Mouse (Mus musculus) G1E-ER4 (cell line): ENCODE measurements around the gene Mrpl41. TPM values are rescaled to one million over a fixed set of nuclear protein-coding genes. Genes with fewer than 3 reads are reported as not detected.

Source experiments
- GATA1 ChIP-seq: IDR thresholded peaks from one replicate; pipeline ENCODE4 v1.8.0; 2012; ENCODE audit warnings: low read length, inconsistent platforms
- polyA plus RNA-seq: library from polyadenylated mRNA; stranded (reverse); fragments of >175 nt; gene quantifications from 2 replicates; pipeline ENCODE4 v1.2.3, GENCODE M21; 2012

Mrpl41 gene
- polyA plus RNA-seq: 27.3 and 76.2 TPM in 2 replicates

- TF ChIP-seq GATA1: no peak
These were observed at the start of gene Mrpl41 for GRCm38 (mm10) chr2:24974906-24975703. Gene Mrpl41, minus strand, starts transcription at chr2:24975098.

GRCm38 (mm10) chr2:25022678-25023077, 47.8 kb upstream of the Mrpl41 start:
- no peak for TF ChIP-seq GATA1

GRCm38 (mm10) chr2:25008250-25008649, 33.4 kb upstream of the Mrpl41 start:
- no peak for TF ChIP-seq GATA1

- no peak for TF ChIP-seq GATA1
These were observed 31.9 kb upstream of the Mrpl41 start for GRCm38 (mm10) chr2:25006767-25007166.

- TF ChIP-seq GATA1: no peak
These were observed 29.3 kb upstream of the Mrpl41 start for GRCm38 (mm10) chr2:25003946-25004786.

- TF ChIP-seq GATA1: no peak
These were observed 25.8 kb upstream of the Mrpl41 start for GRCm38 (mm10) chr2:25000544-25001235.

- no peak for TF ChIP-seq GATA1
These were observed 21.6 kb upstream of the Mrpl41 start for GRCm38 (mm10) chr2:24996471-24996870.

DNA sequence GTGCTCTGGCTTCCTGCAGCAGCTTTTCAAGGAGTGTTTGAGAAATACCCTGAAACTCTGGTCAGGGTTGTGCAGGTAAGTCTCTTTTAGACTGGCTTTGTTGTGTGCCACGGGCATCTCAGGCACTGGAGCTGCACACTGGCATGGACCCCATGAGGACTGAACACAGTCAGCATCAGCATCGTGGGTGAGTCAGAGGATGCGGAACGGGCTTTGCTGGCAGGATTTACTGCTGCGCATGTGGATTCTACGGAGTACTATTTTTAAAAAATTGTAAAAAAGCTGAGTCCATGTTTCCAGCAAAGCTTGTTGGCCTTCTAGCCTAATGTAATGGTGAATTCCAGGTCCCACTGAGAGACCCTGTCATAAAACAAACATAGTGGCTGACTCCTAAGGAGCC, 20.4 kb upstream of the Mrpl41 start:
- no peak for TF ChIP-seq GATA1

- TF ChIP-seq GATA1: no peak
These were observed 12.9 kb upstream of the Mrpl41 start for GRCm38 (mm10) chr2:24987762-24988161.

DNA sequence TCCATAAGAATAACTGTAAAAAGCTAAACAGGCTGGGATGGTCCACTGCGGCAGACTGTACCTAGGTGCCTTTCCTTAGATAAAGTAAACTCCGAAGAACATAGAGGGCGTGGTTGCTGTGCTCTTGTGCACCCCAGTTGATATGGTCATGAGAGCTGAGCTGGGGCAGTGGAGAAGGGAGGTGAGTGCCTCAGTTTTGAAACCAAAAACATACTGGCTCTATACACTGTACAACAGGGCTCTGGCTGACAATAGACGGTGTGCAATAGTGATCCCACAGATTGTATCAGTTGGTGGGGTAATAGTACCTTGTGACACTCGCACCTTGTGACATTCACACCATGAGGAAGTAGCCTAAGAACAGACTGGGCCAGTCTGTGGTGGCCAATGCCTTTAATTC, 2.1 kb upstream of the Mrpl41 start:
- TF ChIP-seq GATA1: no peak

DNA sequence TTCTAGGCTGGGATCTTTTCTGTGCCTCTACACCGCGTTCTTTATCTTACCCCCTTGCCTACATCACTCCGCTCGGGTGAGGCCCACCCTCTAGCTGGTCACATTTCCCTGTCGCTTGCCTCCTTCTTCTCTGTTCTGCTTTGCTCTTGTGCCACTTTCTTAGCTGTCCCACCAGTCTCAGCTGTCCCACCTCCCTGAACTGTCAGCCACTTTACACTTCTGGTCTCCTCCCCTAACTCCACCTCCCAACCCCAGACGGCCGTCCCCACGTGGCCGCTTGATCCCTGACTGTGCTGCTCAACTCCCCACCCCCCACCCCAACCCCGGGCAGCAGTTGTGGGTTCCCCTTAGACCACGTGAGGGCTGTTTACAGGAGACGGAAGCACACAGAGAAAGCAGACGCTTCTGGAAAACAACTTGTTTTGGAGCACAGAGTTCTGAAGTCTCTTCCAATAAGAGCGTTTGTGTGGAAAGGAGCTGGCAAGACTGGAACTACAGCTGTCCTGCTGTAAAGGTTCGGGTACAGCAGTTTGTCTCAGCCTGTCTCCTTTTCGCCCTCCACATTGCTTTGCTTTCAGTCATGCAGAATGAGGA, 903 bp upstream of the Mrpl41 start, which contains the start of gene Pnpla7:
Pnpla7 (plus strand) TSS at position 330 of the 594 bp plus-strand sequence.
- TF ChIP-seq GATA1: no peak

DNA sequence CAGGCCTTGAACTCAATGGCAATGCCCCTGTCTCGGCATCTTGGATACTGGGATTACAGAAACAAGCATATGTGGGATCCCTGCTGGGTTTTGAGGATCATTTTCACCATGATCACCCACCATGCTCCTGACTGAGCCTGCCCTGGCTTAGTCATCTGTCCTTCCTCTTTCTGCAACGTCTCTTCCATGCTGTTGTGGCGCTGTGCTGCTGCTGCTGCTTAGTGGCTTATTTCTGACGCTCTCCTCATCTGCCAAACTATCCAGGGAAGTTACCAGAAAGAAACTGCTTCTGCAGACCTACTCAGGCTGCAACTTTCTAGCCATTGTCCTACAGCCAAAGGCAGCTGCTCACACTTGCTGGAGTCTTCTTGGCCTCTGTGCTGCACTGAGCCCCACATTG, 4.5 kb downstream of the Mrpl41 start:
- TF ChIP-seq GATA1: no peak

- TF ChIP-seq GATA1: no peak
These were observed 12.4 kb downstream of the Mrpl41 start, which contains the start of gene Dph7 for GRCm38 (mm10) chr2:24962304-24963000. Gene Dph7, plus strand, starts transcription at chr2:24962400.

DNA sequence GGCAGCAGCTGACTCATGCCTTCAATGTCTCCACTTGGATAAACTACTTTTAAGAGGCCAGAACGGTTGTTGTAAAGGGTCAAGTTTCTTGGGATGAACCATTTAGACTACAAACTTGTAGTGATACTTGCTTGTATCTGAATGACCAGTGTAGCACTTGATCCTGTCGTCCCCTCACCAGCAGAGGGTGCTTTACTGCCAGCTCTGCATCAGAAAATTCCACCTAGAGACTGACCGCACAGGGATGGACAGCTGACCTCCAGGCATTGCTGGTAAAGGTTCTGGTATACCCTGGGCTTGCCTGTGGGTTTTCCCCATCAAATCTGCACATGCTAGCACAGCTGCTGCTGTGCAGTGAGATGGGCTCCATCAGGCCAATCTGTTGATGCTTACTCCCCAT, 14.0 kb downstream of the Mrpl41 start:
- TF ChIP-seq GATA1: no peak
